Mouse (Mus musculus) left cerebral cortex, adult 18-20 months (tissue): Measurements from ENCODE around the gene Gaa. TPM values are rescaled to one million over a fixed set of nuclear protein-coding genes. Genes with fewer than 3 reads are reported as not detected.
"Not testable (repeated sequence)": the region's sequence is repeated elsewhere in the genome, so short reads cannot be mapped to it uniquely, and the experiment has no call there.

Source experiments
- DNase-seq, 2 experiments: peaks; one replicate each; pipeline ENCODE4 v3.0.0; 2021 to 2022; ENCODE audit warnings: low spot score in 2 of 2, mixed read lengths in 1 of 2
- total RNA-seq, 2 experiments: library from RNA; stranded (reverse); gene quantifications; 2 replicates each; pipeline ENCODE4 v1.2.3; 2021

Gene Gaa
- total RNA-seq, 2 experiments from 2014 or later, result 242 to 279 TPM

DNA sequence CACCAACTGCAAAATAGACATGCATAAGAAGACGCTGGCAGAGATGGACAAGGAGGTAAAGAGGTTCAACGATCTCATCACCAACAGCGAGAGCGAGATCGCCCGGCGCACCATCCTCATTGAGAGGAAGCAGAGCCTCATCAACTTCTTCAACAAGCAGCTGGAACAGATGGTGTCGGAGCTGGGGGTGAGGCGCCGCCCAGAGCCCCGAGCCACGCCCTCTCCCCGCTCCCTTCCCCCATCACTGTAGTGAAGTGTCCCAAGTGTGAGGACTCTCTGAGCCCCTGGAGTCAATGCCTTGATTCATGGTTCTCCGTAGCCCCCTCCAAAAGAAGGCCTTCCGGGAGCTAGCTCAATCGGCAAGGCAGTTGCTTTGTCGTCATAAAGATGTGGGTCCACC lies 16.7 kb upstream of the Gaa start:
- DNase-seq, result no peak

DNA sequence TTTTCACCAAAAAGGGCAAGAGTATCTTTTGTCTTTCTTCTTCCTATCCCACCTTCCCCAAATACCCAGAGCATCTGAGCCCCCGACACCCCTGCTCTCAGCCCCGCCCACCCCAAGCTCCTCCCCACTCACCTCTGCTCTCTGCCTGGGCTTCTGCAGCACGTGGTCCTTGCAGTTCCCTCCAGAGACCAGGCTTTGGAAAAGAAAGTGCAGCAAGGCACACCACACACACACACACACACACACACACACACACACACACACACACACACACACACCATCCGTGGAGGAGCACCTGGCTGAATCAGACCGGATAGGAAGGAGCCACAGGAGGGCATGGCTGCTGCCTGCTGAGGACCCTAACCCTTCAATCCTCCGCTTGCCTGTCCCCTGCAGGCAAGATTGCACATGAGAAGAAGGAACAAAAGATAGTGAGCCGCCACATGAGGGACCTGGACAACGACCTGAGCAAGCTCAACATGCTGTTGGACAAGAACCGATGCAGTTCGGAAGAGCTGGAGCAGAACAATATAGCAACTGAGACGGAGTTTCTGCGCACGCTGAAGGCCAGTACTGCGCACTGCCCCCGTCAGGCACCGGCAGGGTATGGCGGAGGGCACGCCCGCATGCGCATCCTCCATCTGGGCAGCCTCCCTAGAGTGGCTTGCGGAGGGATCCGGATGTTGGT lies 14.7 kb upstream of the Gaa start:
- no peak for DNase-seq

DNA sequence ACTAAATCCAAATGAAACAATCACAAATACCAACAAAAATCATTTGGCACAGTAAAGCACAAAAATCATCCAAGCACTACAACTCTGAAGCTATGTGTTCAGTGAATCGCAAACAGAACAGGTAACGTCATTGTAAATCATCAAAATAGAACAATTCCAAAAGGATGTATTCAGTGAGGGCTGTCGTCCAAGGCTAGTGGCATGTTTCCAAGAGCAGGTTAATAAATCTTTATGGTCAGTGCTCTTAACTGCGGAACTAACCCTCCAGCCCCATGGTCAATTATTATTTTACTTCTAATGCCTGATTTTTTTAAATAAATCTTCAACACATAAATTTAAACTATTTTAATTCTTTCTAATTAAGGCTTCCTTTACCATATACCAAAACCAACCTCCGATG lies 11.1 kb upstream of the Gaa start:
- DNase-seq, result not testable (repeated sequence)

DNA sequence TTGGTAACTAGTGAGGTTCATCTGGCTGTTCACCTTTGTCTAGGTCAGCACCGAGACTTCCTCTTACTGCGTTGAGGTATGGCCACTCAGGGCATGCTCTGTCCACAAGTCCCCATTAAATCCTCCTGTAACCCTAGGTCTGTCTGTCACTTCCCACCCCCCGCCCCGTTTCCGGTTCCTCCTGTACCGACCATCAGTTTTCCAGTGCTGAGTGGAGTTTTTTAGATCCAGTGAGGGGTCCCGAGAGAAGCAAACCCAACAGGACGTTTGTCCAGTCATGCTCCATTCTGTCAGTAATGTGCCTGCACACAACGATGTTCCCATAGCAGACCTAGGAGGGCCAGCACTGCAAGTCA lies 9.5 kb upstream of the Gaa start:
- DNase-seq, result no peak

DNA sequence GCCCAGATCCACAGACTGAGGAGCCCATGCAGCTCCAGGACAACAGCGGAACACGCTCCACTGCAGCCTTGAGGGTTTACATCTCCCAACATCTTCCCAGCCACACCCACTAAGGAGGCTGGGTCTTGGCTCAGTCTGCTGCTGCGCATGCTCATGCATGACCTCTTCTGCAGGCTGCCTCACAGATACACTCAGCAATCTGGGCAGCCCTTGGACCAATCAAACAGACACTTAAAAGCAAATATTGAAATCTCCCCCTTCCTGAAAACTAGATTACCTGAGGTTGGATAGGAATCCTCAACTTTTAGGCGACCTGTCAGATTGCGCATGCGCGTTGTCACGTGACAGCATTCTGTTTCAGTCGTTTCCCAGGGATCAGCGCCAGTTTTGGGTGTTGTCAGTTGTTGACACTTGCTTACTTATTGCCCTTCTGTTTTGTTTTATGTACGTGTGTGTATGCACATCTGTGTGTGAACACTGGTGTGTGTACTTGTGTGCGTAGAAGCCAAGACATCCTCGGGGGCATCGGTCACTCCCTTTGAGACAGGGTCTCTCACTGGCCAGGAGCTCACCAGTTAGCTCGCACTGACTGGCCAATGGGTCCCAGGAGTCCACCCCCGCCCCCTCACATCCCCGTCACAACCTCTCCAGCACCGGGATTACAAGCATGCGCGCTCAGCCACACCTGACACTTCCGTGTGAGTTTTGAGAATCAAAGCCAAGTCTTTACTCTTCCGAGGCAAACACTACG lies 8.9 kb upstream of the Gaa start:
- DNase-seq, result peak; percentile 41 to 49

DNA sequence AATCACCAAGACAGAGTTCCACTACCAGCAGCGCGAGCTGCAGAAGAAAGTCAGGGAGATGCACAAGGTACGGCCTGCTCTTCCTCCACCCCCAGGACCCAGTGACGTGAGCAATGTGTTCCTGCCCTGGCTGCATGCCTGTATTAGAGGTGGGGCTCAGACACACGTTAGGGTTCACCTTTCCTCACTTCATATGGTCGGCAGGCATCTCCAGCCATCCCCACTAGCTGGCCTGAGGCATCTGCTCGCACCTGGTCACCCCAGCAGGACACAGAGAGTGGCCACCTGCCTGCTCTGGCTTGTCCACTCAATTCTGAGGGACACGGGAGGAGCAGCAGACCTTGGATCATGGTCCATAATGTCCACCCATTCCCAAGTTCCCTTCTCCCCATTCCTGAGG lies 7.7 kb upstream of the Gaa start:
- DNase-seq, result no peak

DNA sequence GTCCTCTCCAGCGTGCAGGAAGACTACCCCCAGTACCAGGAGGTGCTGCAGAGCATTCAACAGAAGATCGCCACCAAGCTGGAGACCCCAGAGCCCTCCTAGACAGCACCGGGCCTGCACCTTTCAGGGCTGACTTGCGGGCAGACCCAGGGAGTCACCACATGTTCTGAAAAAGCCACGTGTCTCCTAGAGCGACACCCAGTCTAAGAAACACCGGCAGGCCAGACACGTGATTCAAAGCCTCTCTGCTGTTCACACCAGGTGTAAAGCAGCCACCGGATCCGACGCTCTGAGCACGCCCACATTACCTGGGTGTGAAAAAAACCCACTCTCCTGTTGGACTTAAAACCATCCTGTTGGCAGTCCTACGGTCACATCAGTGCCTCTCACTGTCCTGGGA lies 3.3 kb upstream of the Gaa start:
- DNase-seq, result no peak

DNA sequence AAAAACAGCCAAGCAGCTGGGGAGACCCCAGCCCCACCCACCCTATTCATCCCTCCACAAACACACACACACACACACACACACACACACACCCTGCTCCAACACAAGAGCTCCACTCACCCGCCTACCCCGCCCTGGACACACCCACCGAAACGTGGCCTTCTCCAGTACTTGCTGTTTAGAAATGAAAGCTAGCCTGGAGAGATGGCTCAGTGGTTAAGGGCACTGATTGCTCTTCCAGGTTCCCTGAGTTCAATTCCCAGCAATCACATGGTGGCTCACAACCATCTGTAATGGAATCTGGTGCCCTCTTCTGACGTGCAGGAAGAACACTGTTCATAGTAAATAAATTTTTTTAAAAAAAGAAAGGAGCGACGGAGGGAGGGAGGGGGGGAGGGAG lies 1.9 kb upstream of the Gaa start:
- DNase-seq, result no peak

DNA sequence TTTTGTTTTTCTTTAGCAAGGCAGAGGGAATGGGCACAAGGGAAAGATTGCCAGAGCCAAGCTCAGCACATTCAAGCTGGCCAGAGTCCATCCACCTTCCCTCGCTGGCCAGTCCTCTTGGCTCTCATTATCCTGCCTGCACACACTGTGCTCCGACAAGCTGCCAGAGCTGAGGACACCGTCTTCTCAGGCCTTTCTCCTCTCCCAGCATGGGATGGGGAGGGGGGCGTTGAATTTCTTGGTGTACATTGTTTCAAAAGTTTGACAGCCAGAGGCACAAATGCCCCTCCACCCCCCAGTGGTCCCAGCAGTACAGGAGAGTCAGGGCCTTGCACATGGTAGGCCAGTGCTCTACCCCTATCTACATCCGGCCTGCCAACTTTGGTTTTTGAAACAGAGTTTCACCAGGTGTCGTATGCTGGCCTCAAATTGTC lies 429 bp upstream of the Gaa start:
- DNase-seq, result peak in 1 of 2 experiments; percentile 50

DNA sequence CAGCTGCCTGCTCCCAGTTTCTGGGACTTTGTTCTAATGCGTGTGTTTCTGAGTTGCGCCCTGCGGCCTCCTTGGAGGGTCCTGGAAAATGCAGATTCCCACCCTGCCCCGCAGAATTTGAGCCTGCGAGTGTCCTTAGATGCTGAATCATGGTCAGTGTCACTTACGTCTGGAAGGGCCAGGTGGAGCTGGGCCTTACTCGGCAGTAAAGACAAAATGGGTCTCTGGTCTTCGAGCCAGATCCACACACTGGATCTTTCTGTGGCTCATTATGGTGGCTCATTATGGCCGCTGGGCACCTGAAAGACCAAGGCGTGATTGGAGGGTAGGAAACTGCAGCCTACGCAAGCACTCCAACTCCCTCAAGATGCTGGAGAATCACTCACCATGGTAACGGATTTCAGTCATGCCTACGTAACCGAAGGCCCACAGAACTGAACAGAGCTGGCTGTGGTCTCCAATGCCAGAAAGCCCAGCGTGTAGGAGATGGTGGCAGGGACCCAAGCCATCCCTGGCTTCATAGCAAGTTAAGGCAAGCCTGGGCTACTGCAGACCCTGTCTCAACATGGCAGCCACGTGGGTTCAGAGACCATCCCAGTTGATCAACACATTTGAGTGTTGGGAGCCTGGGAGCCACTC lies 989 bp downstream of the Gaa start:
- peak; percentile 51 to 64 for DNase-seq

DNA sequence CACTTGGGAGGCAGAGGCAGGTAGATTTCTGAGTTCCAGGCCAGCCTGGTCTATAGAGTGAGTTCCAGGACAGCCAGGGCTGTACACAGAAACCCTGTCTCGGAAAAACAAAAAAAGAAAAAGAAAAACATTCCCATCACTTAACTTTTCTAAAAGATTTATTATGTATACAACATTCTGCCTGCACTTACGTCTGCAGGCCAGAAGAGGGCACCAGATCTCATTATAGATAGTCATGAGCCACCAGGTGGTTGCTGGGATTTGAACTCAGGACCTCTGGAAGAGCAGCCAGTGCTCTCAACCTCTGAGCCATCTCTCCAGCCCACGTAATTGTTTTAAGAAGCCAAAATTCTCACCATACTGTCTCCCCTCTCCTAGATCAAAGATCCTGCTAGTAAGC lies 4.8 kb downstream of the Gaa start:
- not testable (repeated sequence) for DNase-seq

DNA sequence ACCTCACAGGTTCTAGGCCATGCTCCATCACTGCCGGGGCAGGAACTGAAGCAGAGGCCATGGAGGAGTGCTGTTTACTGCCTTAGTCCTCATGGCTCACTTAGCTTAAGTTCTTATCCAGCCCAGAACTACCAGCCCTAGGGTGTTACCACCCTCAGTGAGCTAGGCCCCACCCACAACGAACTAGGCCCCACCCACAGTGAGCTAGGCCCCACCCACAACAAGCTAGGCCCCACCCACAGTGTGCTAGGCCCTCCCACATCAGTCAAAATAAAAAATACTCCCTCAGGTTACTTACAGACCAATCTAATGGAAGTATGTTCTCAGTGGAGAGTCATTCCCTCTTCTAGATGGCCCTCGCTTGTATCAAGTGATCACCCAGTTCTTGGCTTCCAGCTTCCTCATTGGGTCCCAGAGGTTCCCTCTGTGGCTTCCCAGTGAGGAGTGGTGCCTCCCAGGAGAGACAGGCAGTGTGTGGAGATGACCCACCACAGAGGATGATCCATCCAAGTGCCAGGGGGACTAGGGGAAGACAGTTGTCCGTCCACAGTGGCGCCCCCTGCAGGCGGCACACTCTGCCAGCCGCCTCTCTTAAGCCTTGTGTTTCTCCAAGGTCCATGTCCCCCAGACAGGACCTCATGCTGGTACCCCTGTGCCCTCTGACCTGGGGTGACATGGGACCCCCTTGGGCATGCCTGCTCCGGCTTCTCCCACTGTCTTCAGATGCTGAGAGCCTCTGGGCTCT lies 5.7 kb downstream of the Gaa start:
- DNase-seq, result no peak

DNA sequence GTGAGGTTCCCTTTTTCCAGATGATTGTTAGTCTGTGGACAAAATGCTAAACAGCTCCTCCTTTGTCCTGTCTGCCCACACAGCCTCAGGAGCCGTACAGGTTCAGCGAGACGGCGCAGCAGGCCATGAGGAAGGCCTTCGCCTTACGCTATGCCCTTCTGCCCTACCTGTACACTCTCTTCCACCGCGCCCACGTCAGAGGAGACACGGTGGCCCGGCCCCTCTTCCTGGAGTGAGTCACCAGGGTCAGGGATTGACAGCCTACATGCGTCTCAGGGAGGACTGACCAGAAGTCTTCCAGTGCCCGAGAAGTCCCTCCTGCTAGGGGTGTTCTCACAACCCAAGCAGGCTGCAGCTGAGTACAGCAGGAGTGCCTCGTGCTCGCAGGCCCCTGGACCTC lies 13.3 kb downstream of the Gaa start:
- DNase-seq, result no peak

DNA sequence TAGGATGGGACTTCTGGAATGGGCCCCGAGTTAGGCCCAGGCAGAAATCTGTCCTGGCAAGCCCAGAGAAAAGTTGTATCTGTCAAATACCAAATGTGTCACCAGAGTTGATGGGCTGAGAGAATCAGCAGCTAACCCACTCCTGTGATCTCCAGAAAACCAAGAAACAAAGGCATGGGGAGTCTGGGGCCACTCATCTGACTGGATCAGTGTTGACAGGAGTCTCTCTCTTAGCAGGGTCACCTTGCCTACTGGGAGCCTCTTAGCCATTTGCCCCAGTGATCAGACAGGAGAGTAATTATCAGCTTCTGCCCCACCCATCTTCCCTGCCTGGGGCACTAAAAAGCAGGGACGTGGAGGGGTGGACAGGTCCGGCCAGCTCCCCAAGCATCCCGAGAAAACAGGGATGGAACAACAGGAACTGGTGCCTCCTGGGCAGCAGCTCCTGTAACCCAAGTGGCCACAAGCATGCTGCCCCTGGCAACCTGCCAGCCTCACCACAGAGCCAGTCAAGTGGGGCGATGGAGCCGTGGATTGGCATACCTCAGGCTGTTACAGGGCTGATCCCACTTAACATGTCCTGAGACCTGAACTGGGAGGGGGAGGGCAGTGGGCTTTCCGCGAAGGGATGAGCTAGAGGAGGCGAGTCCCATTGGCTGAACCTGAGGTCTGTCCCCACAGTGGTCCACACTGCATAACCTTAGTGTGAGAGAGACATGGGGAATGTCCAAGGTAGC lies 18.3 kb downstream of the Gaa start:
- DNase-seq, result peak in 1 of 2 experiments; percentile 14

DNA sequence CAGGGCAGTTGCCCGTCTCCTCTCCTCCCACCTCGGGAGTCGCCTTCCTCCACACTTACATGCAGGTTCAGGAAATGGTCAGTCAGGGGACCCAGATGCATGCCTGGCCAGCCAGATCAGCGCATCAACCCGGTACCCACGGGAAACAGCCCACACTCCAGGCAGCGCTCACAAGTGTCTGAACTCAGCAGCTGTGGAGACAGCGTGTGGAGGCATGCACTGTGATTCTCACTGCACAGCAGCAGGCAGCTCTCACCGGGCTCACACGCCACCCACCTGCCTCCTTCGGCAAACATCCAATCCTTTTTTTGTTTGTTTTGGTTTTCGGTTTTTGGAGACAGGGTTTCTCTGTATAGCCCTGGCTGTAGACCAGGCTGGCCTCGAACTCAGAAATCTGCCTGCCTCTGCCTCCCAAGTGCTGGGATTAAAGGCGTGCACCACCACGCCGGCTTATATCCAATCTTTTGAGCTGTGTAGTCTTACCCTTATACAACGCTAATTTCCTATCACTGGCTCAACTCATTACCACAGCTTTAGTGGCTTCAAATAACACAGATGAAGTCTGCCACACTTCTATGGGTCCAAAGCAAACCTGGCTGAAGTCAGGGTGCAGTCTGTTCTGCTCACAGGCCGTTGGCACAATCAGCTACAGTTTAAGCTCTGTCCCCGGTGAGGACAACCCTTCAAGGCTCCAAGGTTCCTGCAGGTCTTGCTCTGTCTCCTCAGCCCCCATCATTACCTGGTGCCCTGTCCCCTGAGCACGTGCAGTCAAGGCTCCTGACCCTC lies 19.7 kb downstream of the Gaa start:
- DNase-seq, result peak; percentile 11 to 31

DNA sequence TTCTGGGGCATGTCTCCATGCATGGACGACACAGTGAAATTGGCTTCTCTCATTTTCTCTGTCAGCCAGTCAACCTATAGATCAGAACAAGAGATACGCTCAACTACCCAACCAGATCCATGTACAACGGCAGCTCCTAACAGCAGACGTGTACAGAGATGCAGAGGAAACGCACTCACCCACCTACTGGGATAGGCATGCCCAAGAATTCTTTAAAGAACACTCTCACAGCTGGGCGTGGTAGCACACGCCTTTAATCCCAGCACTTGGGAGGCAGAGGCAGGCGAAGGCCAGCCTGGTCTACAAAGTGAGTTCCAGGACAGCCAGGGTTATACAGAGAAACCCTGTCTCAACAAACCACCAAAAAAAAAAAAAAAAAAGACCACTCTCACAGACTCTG lies 25.2 kb downstream of the Gaa start:
- not testable (repeated sequence) for DNase-seq

DNA sequence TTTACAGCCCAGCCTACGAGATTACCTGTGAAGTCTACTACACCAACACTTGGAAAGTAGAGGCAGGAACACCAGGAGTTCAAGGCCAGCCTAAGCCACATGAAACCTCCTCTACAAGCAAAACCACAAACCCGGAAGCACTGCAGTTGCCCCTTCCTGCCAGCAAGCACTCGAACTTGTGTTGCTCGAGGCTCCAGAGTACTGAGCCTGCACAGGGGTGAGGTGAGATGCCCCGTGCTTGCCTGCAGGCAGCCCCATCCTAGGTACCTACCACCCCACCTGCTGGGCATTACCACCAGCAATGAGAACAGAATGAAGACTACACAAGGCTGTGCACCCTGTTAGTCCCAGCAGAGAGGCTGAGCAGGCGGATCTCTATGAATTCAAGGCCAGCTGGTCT lies 30.3 kb downstream of the Gaa start:
- no peak for DNase-seq

DNA sequence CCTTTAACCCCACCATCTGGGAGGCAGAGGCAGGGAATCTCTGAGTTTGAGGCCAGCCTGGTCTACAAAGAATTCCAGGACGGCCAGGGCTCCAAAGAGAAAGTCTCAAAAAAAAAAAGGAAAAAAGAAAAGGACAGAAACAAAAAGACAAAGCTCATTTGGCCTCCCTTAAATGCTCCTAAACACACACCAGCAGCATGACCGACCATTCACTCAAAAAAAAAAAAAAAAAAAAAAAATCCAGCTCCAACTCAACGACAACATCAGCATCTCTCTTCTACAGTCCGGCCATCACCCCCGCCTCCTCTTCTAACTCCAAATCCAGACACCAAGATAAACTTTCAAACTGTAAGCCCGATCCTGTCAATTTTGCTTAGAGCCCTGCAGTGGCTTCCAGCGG lies 31.2 kb downstream of the Gaa start:
- no peak for DNase-seq

DNA sequence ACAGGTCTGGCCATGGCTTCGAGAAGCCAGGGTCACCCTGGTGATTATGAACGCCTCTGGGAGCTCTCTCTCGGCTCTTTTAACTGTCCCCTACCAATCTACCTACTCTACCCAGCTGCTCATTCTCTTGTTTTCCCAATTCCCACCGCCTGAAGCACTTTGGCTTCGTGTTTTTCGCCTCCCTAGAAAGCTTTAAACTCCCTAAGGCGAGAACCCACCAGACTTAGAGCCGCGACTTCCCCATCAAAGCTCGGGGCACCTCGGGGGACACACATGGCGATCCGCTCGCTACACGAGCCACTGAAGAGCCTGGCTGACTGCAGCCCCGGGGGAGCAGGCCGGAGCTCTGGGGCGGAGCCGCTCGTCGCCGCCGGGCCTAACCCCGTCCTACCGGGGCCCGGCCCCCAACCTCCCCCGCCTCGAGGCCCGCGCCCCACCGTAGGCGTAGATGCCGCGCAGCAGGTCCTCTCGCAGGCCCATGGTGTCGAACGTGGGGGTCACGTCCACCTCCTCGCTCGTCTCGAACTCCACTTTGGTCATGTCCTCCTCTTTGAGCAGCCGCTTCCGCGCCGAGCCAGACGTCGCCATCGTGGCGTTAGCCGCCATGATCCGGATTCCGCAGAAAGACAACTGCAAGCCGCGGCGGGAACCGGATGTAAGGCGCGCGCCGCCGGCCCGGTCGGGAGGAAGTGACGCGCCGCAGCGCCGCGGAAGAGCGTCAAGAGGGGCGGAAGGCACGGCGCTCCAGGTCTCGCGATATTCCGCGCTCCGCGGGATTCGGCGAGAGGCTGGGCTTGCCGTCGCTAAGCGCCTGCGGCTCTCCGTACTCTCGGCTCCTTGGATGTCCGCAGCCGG lies 31.9 kb downstream of the Gaa start, which contains the start of gene Eif4a3:
Gene Eif4a3, minus strand, starts transcription at position 699 of the 855 bp plus-strand sequence.
- DNase-seq, result peak; percentile 96 to 97
